Mouse (Mus musculus): ENCODE results near the gene Fam131b. TPM values are rescaled to one million over a fixed set of nuclear protein-coding genes. Genes with fewer than 3 reads are reported as not detected.

Fam131b gene
- polyA plus RNA-seq, 1 experiment from 2014 or later, result 0.21 TPM

DNA sequence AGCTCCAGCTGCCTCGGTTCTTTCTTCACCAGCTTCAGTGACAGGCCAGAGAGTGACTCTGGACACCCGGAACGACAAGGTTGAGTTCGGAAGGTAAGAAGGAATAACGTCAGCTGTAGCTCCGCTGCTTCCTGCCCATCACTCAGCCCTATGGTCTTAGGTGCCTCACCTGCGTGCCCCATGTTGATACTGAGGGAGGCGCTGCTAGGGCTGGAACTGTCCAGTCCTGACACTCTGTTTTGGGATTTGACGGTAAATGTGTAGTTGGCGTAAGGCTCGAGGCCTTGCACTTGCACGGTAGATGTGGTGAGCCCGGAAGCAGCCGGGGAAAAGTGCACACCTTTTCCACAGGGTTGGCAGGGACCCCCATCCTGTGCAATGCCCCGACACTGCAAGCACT is 40.2 kb upstream of the Fam131b start:
- no peak for ATAC-seq (replicated peaks; ENCODE audit: extremely low read depth, insufficient read depth, low FRiP score)
- H3K27me3 ChIP-seq (ENCODE audit: control insufficient read depth, insufficient read depth, low read length), result no peaks in the 10 kb centered on the region
- H3K4me3 ChIP-seq (ENCODE audit: low read length), result no peak overlapping the region
- no peak overlapping the region for H3K4me2 ChIP-seq (ENCODE audit: low read depth, low read length)
- peaks cover 30% of the 10 kb centered on the region for H3K4me1 ChIP-seq (ENCODE audit: control insufficient read depth, insufficient read depth, low read length)
- WGBS, result 88% methylated on average over 15 of the region's 15 CpGs
- H3K9me3 ChIP-seq (replicated peaks; ENCODE audit: control insufficient read depth, low read length), result no peaks in the 10 kb centered on the region
- H3K36me3 ChIP-seq (ENCODE audit: control insufficient read depth, insufficient read depth), result peaks cover 5% of the 10 kb centered on the region
- H3K9ac ChIP-seq (ENCODE audit: low read length), result no peak overlapping the region
- H3K27ac ChIP-seq (ENCODE audit: low read length), result no peak overlapping the region

DNA sequence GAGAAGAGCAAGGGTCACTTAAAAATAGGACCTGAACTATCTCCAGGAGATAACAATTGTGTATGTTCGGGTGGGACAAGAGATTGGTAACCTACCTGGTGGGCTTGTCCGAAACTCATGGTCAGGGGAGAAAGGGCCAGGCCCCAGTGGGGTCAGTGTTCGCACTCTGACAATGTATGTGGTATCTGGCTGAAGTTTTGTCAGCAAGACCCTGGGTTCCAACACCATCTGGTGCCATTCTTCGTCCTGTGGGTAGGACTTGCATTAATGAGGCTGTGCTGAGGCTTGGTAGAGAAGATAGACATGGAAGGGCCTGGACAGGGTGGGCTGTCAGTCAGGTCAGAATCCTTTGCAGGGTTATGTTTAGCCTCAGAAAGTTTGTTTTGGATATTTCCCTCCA is 39.6 kb upstream of the Fam131b start:
- H3K27me3 ChIP-seq (ENCODE audit: control insufficient read depth, insufficient read depth, low read length), result no peaks in the 10 kb centered on the region
- H3K9me3 ChIP-seq (replicated peaks; ENCODE audit: control insufficient read depth, low read length), result no peaks in the 10 kb centered on the region
- no peak for ATAC-seq (replicated peaks; ENCODE audit: extremely low read depth, insufficient read depth, low FRiP score)
- peaks cover 33% of the 10 kb centered on the region for H3K4me1 ChIP-seq (ENCODE audit: control insufficient read depth, insufficient read depth, low read length)
- 80% methylated on average over 4 of the region's 4 CpGs for WGBS
- H3K27ac ChIP-seq (ENCODE audit: low read length), result no peak overlapping the region
- peaks cover 10% of the 10 kb centered on the region for H3K36me3 ChIP-seq (ENCODE audit: control insufficient read depth, insufficient read depth)
- no peak overlapping the region for H3K4me2 ChIP-seq (ENCODE audit: low read depth, low read length)
- H3K4me3 ChIP-seq (ENCODE audit: low read length), result no peak overlapping the region
- H3K9ac ChIP-seq (ENCODE audit: low read length), result no peak overlapping the region

DNA sequence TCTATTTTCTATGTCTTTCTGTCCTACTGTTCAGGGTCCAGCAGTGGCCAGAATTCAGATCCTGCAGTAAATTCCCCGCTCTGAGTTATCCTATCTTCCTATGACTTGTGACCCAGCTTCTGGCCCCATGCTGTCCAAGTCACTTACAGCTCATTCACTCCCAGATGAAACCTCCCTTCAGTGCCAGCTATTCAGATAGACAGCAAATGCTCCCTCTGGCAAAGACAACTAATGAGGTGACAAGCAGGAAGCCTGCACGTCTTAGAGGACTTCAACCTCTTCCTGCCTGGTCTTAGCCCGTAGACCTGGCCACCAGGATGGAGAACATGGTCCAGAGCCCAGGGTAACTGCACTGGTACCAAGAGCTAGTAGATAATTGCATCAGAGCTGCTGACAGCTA is 38.5 kb upstream of the Fam131b start:
- Histone ChIP-seq H3K27me3 (ENCODE audit: control insufficient read depth, insufficient read depth, low read length) (no peaks in the 10 kb centered on the region), H3K4me3 (ENCODE audit: low read length) (no peak overlapping the region), H3K9me3 (replicated peaks; ENCODE audit: control insufficient read depth, low read length) (no peaks in the 10 kb centered on the region), H3K36me3 (ENCODE audit: control insufficient read depth, insufficient read depth) (peaks cover 19% of the 10 kb centered on the region), H3K4me1 (ENCODE audit: control insufficient read depth, insufficient read depth, low read length) (peaks cover 38% of the 10 kb centered on the region), H3K9ac (ENCODE audit: low read length) (no peak overlapping the region), H3K27ac (ENCODE audit: low read length) (peak overlapping the region; percentile 43; the same call in 1 of the 2 replicates), H3K4me2 (ENCODE audit: low read depth, low read length) (no peak overlapping the region)
- WGBS, result 22% methylated on average over 3 of the region's 3 CpGs
- no peak; the same call in 1 of the 2 replicates for ATAC-seq (replicated peaks; ENCODE audit: extremely low read depth, insufficient read depth, low FRiP score)

DNA sequence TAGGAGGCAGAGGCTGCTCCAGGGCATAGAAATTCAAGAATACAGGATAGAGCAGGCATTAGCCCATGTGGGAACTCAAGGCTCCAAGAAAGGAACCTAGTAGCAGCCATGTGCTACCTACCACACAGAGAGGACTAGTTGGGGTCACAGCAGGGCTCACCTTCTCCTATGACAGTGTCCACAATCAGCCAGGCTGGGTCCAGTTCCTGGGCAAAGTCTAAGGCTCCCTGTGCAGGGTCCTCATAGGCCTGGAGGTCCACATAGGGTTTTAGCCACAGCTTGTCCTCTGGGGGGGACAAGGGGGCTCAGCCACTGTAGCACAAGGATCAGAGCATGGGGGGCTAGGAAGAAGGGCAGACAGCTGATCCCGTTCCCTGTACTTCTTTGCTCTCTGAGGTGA is 38.1 kb upstream of the Fam131b start:
- Histone ChIP-seq H3K4me2 (ENCODE audit: low read depth, low read length) (no peak overlapping the region), H3K27me3 (ENCODE audit: control insufficient read depth, insufficient read depth, low read length) (no peaks in the 10 kb centered on the region), H3K9ac (ENCODE audit: low read length) (no peak overlapping the region), H3K27ac (ENCODE audit: low read length) (peak overlapping the region; percentile 43), H3K4me3 (ENCODE audit: low read length) (no peak overlapping the region), H3K4me1 (ENCODE audit: control insufficient read depth, insufficient read depth, low read length) (peaks cover 43% of the 10 kb centered on the region), H3K36me3 (ENCODE audit: control insufficient read depth, insufficient read depth) (peaks cover 22% of the 10 kb centered on the region), H3K9me3 (replicated peaks; ENCODE audit: control insufficient read depth, low read length) (no peaks in the 10 kb centered on the region)
- WGBS, result 64% methylated on average over 1 of the region's 1 CpGs
- ATAC-seq (replicated peaks; ENCODE audit: extremely low read depth, insufficient read depth, low FRiP score), result no peak

DNA sequence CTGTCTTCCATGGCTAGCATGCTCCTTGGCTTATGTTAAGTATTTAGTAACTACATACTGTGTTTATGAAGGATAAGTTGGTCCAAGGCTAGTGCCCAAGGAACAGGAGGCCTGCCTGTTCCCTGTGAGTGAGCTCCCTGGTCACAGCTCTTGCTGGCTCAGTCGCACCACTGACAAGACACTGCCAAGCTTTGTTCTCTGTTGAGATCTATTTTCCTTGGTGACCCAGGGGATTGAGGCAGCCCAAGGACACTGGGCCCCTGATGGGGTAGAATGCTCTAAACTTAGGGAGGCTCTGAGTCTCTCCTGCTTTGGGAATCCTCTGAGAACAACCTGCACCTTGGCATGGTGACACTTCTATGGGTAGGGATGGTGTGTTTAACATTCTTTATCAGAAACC is 37.6 kb upstream of the Fam131b start:
- Histone ChIP-seq H3K9me3 (replicated peaks; ENCODE audit: control insufficient read depth, low read length) (no peaks in the 10 kb centered on the region), H3K36me3 (ENCODE audit: control insufficient read depth, insufficient read depth) (peaks cover 26% of the 10 kb centered on the region), H3K4me1 (ENCODE audit: control insufficient read depth, insufficient read depth, low read length) (peaks cover 47% of the 10 kb centered on the region), H3K27ac (ENCODE audit: low read length) (peak overlapping the region; percentile 43), H3K27me3 (ENCODE audit: control insufficient read depth, insufficient read depth, low read length) (no peaks in the 10 kb centered on the region), H3K9ac (ENCODE audit: low read length) (no peak overlapping the region), H3K4me3 (ENCODE audit: low read length) (no peak overlapping the region), H3K4me2 (ENCODE audit: low read depth, low read length) (no peak overlapping the region)
- 42% methylated on average over 1 of the region's 1 CpGs for WGBS
- ATAC-seq (replicated peaks; ENCODE audit: extremely low read depth, insufficient read depth, low FRiP score), result no peak

DNA sequence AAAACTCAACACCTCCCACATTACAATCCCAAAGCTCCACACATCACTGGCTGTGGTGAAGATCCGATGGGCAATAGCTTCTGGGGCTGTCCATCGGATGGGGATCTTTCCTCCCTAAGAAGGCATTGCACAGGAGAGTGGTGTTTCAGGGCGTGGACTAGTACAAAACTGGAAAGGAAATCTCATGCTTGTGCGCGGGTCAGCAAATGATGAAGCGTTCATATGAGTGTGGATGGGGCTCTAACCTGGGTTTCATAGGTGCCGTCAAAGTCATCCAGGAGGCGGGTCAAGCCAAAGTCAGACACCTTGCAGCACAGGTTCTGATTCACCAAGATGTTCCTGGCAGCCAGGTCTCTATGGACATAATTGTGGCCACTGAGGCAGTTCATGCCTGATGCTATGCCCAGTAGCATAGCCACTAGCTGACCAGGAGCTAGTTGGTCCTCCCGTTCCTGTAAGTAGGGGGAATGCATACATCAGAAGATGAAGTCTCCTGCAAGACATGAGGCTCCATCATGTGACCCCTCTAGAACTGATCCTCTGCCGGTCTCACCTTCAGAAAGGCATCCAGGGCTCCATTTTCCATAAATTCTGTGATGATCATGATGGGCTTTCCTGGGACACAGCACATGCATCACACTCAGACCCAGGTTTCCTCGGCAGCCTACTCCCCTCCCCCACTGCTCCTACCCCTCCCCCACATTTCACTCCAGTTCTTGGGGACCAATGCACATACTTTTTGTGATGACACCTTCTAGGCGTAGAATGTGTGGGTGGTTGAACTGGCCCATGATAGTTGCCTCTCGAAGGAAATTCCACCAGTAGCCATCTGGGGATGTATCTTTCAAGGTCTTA is 36.8 kb upstream of the Fam131b start:
- no peaks in the 10 kb centered on the region for H3K27me3 ChIP-seq (ENCODE audit: control insufficient read depth, insufficient read depth, low read length)
- H3K9me3 ChIP-seq (replicated peaks; ENCODE audit: control insufficient read depth, low read length), result no peaks in the 10 kb centered on the region
- no peak overlapping the region for H3K4me2 ChIP-seq (ENCODE audit: low read depth, low read length)
- H3K36me3 ChIP-seq (ENCODE audit: control insufficient read depth, insufficient read depth), result peaks cover 34% of the 10 kb centered on the region
- no peak for ATAC-seq (replicated peaks; ENCODE audit: extremely low read depth, insufficient read depth, low FRiP score)
- no peak overlapping the region for H3K27ac ChIP-seq (ENCODE audit: low read length)
- no peak overlapping the region for H3K4me3 ChIP-seq (ENCODE audit: low read length)
- H3K9ac ChIP-seq (ENCODE audit: low read length), result no peak overlapping the region
- WGBS, result 85% methylated on average over 13 of the region's 13 CpGs
- peaks cover 55% of the 10 kb centered on the region for H3K4me1 ChIP-seq (ENCODE audit: control insufficient read depth, insufficient read depth, low read length)

DNA sequence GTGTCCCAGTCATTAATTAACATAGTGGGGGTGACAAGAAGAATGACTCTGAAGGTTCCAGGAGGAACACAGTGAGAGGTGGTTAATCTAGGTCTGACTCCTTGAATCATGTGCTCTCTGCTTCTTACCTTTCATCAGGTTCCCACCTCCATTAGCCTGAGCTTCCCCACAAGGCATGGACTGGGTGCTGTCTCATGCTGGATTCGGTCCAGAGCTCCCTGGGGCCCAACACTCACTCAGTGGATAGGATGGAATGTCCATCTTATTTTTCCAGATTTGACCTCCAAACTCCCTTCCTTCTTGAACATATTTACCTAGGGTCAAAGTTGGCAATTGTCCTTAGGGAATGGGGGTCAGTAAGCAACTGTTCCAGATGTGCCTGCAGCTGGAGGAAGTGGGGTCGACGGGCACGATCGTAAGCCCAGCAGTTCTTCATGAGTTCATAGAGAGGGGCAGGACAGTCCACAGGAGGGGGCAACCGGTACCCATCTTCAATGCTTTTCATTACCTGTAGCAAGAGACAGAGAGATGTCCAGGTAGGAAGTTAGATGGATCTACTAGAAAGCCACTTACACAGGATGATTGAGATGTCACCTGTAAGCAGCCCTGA is 35.9 kb upstream of the Fam131b start:
- Histone ChIP-seq H3K9ac (ENCODE audit: low read length) (no peak overlapping the region), H3K27ac (ENCODE audit: low read length) (peak overlapping the region; percentile 80), H3K27me3 (ENCODE audit: control insufficient read depth, insufficient read depth, low read length) (no peaks in the 10 kb centered on the region), H3K36me3 (ENCODE audit: control insufficient read depth, insufficient read depth) (peaks cover 41% of the 10 kb centered on the region), H3K4me3 (ENCODE audit: low read length) (no peak overlapping the region), H3K9me3 (replicated peaks; ENCODE audit: control insufficient read depth, low read length) (no peaks in the 10 kb centered on the region), H3K4me2 (ENCODE audit: low read depth, low read length) (no peak overlapping the region), H3K4me1 (ENCODE audit: control insufficient read depth, insufficient read depth, low read length) (peaks cover 58% of the 10 kb centered on the region)
- whole genome bisulfite sequencing, result 78% methylated on average over 6 of the region's 6 CpGs
- no peak for ATAC-seq (replicated peaks; ENCODE audit: extremely low read depth, insufficient read depth, low FRiP score)

DNA sequence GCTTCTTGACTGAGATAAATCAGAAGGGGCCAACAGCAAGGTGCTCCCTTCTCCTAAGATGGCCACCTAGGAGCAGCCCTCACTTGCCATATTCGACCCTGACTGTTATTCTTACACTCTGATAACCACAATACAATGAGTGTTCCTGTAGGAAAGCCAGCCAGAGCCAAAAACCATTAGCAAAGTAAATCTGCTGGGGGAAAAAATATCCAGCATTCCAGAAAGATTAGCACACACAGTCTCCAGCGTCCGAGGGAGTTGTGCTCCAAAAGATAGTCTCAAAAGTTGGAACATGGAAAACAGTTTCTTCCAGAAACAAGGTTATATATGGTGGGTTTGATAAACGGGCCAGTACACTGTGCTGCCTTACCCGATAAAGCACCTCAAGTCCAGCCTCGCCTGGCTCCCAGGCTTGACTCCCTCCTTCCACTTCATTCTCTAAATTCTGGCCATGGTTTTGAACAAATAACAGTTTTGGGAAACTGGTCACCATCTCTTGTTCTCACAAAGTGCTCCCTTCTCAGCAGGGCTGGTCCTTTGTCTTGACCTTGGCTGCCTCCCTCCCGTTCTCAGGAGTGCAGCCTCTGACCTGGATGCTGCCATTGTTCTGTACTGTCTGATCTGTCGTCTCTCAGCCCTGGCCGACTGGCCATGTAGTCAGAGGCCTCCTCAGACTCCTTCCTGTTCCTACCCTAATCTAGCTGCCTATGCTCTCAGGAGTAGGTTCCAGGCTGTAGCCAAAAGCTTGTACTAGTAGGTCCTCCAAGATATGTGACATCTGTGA is 35.1 kb upstream of the Fam131b start:
- no peak overlapping the region for H3K4me3 ChIP-seq (ENCODE audit: low read length)
- peak; percentile 42; the same call in 1 of the 2 replicates for ATAC-seq (replicated peaks; ENCODE audit: extremely low read depth, insufficient read depth, low FRiP score)
- no peak overlapping the region for H3K9ac ChIP-seq (ENCODE audit: low read length)
- no peak overlapping the region for H3K4me2 ChIP-seq (ENCODE audit: low read depth, low read length)
- WGBS, result 37% methylated on average over 9 of the region's 9 CpGs
- peaks cover 45% of the 10 kb centered on the region for H3K36me3 ChIP-seq (ENCODE audit: control insufficient read depth, insufficient read depth)
- peaks cover 66% of the 10 kb centered on the region for H3K4me1 ChIP-seq (ENCODE audit: control insufficient read depth, insufficient read depth, low read length)
- no peaks in the 10 kb centered on the region for H3K27me3 ChIP-seq (ENCODE audit: control insufficient read depth, insufficient read depth, low read length)
- H3K27ac ChIP-seq (ENCODE audit: low read length), result peak overlapping the region; percentile 80
- no peaks in the 10 kb centered on the region for H3K9me3 ChIP-seq (replicated peaks; ENCODE audit: control insufficient read depth, low read length)

Measured in heart, embryonic 16.5 days (tissue).